Mouse (Mus musculus) limb, embryonic 10.5 days (tissue): ENCODE data around the gene Gm20708. TPM values are rescaled to one million over a fixed set of nuclear protein-coding genes. Genes with fewer than 3 reads are reported as not detected.
A peak's percentile ranks its signal among the peaks of the same experiment; 100 is the strongest.

Experiments
- DNase-seq: peaks from one replicate; pipeline ENCODE4 v3.0.0-alpha.2; 2017; ENCODE audit warnings: low spot score
- H3K27ac ChIP-seq: fragments of 300-500 bp; sonication (generic); 2 replicates; pipeline ENCODE4 v1.5.1; 2016; ENCODE audit warnings: mild to moderate bottlenecking
- H3K27me3 ChIP-seq: fragments of 300-500 bp; sonication (generic); 2 replicates; pipeline ENCODE4 v1.6.1; 2016; ENCODE audit warnings: low read depth, mild to moderate bottlenecking; ENCODE audit not compliant: poor library complexity, severe bottlenecking
- H3K36me3 ChIP-seq: fragments of 300-500 bp; sonication (generic); 2 replicates; pipeline ENCODE4 v1.6.1; 2016; ENCODE audit warnings: mild to moderate bottlenecking, moderate library complexity
- H3K4me1 ChIP-seq: fragments of 300-500 bp; sonication (generic); 2 replicates; pipeline ENCODE4 v1.6.1; 2016
- H3K4me3 ChIP-seq: fragments of 300-500 bp; sonication (generic); 2 replicates; pipeline ENCODE4 v1.5.1; 2016; ENCODE audit warnings: mild to moderate bottlenecking, moderate library complexity
- H3K9me3 ChIP-seq: fragments of 300-500 bp; sonication (generic); replicated peaks from 2 replicates; pipeline ENCODE4 v1.6.1; 2016; ENCODE audit warnings: mild to moderate bottlenecking
- WGBS: fragments of 180-500 bp; shearing (Covaris S2); methylation state at CpG from one replicate; pipeline ENCODE4 v1.1.7; 2016; 5-methylcytosine and 5-hydroxymethylcytosine counted together
- polyA plus RNA-seq: library from polyadenylated mRNA; unstranded; fragments of >200 nt; fragmentation: Nextera tagmentation; extraction: Ambion mirVana; gene quantifications from 2 replicates; pipeline ENCODE4 v1.2.1, GENCODE M21; 2016

Gene Gm20708
- 0.23 and 0.58 TPM in 2 replicates for polyA plus RNA-seq

- H3K4me1 ChIP-seq = peaks cover 27% of the 10 kb centered on the region
- under 1% methylated on average over 75 of the region's 75 CpGs for WGBS
Observed at GRCm38 (mm10) chr11:117809407-117810311, at the start of gene Gm20708, which contains the start of gene Syngr2. Gm20708 (plus strand) TSS chr11:117809668. Syngr2 (plus strand) TSS chr11:117809668.

GRCm38 (mm10) chr11:117760374-117761119 is 48.9 kb upstream of the Gm20708 start:
- no peak for DNase-seq
- 96% methylated on average over 26 of the region's 26 CpGs for WGBS
- H3K27me3 ChIP-seq = no peaks in the 10 kb centered on the region
- H3K9me3 ChIP-seq = no peaks in the 10 kb centered on the region
- H3K4me3 ChIP-seq = no peak overlapping the region
- no peaks in the 10 kb centered on the region for H3K4me1 ChIP-seq
- H3K36me3 ChIP-seq = peaks cover 89% of the 10 kb centered on the region
- no peak overlapping the region for H3K27ac ChIP-seq

More at GRCm38 (mm10) chr11:117809407-117810311, at the start of gene Gm20708, which contains the start of gene Syngr2:
- H3K9me3 ChIP-seq = no peaks in the 10 kb centered on the region
- peaks cover 35% of the 10 kb centered on the region for H3K36me3 ChIP-seq
- peak; percentile 88 for DNase-seq
- H3K27ac ChIP-seq = peak within 1 kb of the TSS; percentile 75
- H3K4me3 ChIP-seq = peak within 1 kb of the TSS; percentile 72
- H3K27me3 ChIP-seq = no peaks in the 10 kb centered on the region

GRCm38 (mm10) chr11:117761801-117762200 is 47.7 kb upstream of the Gm20708 start:
- no peaks in the 10 kb centered on the region for H3K27me3 ChIP-seq
- 95% methylated on average over 13 of the region's 13 CpGs for WGBS
- no peaks in the 10 kb centered on the region for H3K9me3 ChIP-seq
- H3K4me1 ChIP-seq = no peaks in the 10 kb centered on the region
- peaks cover 89% of the 10 kb centered on the region for H3K36me3 ChIP-seq
- DNase-seq = no peak
- no peak overlapping the region for H3K27ac ChIP-seq
- H3K4me3 ChIP-seq = no peak overlapping the region

- Histone ChIP-seq H3K4me3 (no peak overlapping the region), H3K36me3 (peaks cover 86% of the 10 kb centered on the region), H3K4me1 (no peaks in the 10 kb centered on the region), H3K9me3 (no peaks in the 10 kb centered on the region), H3K27me3 (no peaks in the 10 kb centered on the region), H3K27ac (no peak overlapping the region)
- no peak for DNase-seq
- 95% methylated on average over 12 of the region's 12 CpGs for WGBS
Observed at GRCm38 (mm10) chr11:117762246-117762645, 47.2 kb upstream of the Gm20708 start.

GRCm38 (mm10) chr11:117764319-117764718 is 45.1 kb upstream of the Gm20708 start:
- peaks cover 75% of the 10 kb centered on the region for H3K36me3 ChIP-seq
- H3K9me3 ChIP-seq = no peaks in the 10 kb centered on the region
- H3K4me1 ChIP-seq = peaks cover 6% of the 10 kb centered on the region
- H3K4me3 ChIP-seq = no peak overlapping the region
- no peaks in the 10 kb centered on the region for H3K27me3 ChIP-seq
- no peak overlapping the region for H3K27ac ChIP-seq
- no peak for DNase-seq
- 92% methylated on average over 9 of the region's 9 CpGs for WGBS

- Histone ChIP-seq H3K4me1 (peaks cover 11% of the 10 kb centered on the region), H3K9me3 (no peaks in the 10 kb centered on the region), H3K4me3 (no peak overlapping the region), H3K36me3 (peaks cover 74% of the 10 kb centered on the region), H3K27ac (no peak overlapping the region), H3K27me3 (no peaks in the 10 kb centered on the region)
- DNase-seq = no peak
- 89% methylated on average over 5 of the region's 5 CpGs for WGBS
Observed at GRCm38 (mm10) chr11:117765361-117765760, 44.1 kb upstream of the Gm20708 start.

GRCm38 (mm10) chr11:117766275-117766674 is 43.2 kb upstream of the Gm20708 start:
- H3K4me3 ChIP-seq = no peak overlapping the region
- peaks cover 73% of the 10 kb centered on the region for H3K36me3 ChIP-seq
- WGBS = 89% methylated on average over 3 of the region's 3 CpGs
- peaks cover 14% of the 10 kb centered on the region for H3K4me1 ChIP-seq
- DNase-seq = no peak
- no peaks in the 10 kb centered on the region for H3K27me3 ChIP-seq
- no peak overlapping the region for H3K27ac ChIP-seq
- no peaks in the 10 kb centered on the region for H3K9me3 ChIP-seq

- DNase-seq = no peak
- Histone ChIP-seq H3K36me3 (peaks cover 84% of the 10 kb centered on the region), H3K4me3 (no peak overlapping the region), H3K27me3 (no peaks in the 10 kb centered on the region), H3K9me3 (no peaks in the 10 kb centered on the region), H3K27ac (0 out of 2 replicates have a peak overlapping the region, but pooled peaks have one; percentile 30), H3K4me1 (peaks cover 14% of the 10 kb centered on the region)
- WGBS = 91% methylated on average over 20 of the region's 20 CpGs
Observed at GRCm38 (mm10) chr11:117768725-117769682, 40.5 kb upstream of the Gm20708 start.

- DNase-seq = no peak
- H3K27ac ChIP-seq = 0 out of 2 replicates have a peak overlapping the region, but pooled peaks have one; percentile 30
- H3K4me1 ChIP-seq = peaks cover 14% of the 10 kb centered on the region
- no peaks in the 10 kb centered on the region for H3K9me3 ChIP-seq
- no peaks in the 10 kb centered on the region for H3K27me3 ChIP-seq
- H3K36me3 ChIP-seq = peaks cover 84% of the 10 kb centered on the region
- no peak overlapping the region for H3K4me3 ChIP-seq
- WGBS = 90% methylated on average over 7 of the region's 7 CpGs
Observed at GRCm38 (mm10) chr11:117769683-117770047, 39.8 kb upstream of the Gm20708 start.

- DNase-seq = no peak
- Histone ChIP-seq H3K27me3 (no peaks in the 10 kb centered on the region), H3K4me1 (peaks cover 14% of the 10 kb centered on the region), H3K36me3 (peaks cover 84% of the 10 kb centered on the region), H3K27ac (no peak overlapping the region), H3K4me3 (no peak overlapping the region), H3K9me3 (no peaks in the 10 kb centered on the region)
- 83% methylated on average over 10 of the region's 10 CpGs for WGBS
Observed at GRCm38 (mm10) chr11:117770407-117770806, 39.1 kb upstream of the Gm20708 start.

- H3K27me3 ChIP-seq = no peaks in the 10 kb centered on the region
- peaks cover 86% of the 10 kb centered on the region for H3K36me3 ChIP-seq
- 95% methylated on average over 7 of the region's 7 CpGs for WGBS
- no peak overlapping the region for H3K4me3 ChIP-seq
- no peak for DNase-seq
- no peak overlapping the region for H3K27ac ChIP-seq
- no peaks in the 10 kb centered on the region for H3K9me3 ChIP-seq
- H3K4me1 ChIP-seq = peaks cover 14% of the 10 kb centered on the region
Observed at GRCm38 (mm10) chr11:117772352-117772751, 37.1 kb upstream of the Gm20708 start.

GRCm38 (mm10) chr11:117774925-117775324 is 34.5 kb upstream of the Gm20708 start:
- H3K27me3 ChIP-seq = no peaks in the 10 kb centered on the region
- DNase-seq = no peak
- H3K4me1 ChIP-seq = peaks cover 28% of the 10 kb centered on the region
- H3K9me3 ChIP-seq = no peaks in the 10 kb centered on the region
- no peak overlapping the region for H3K4me3 ChIP-seq
- WGBS = 95% methylated on average over 10 of the region's 10 CpGs
- peaks cover 81% of the 10 kb centered on the region for H3K36me3 ChIP-seq
- no peak overlapping the region for H3K27ac ChIP-seq
